Mouse (Mus musculus) lung, embryonic 15.5 days (tissue): ENCODE results near the gene Nav3. TPM values are rescaled to one million over a fixed set of nuclear protein-coding genes. Genes with fewer than 3 reads are reported as not detected.
A peak's percentile ranks its signal among the peaks of the same experiment; 100 is the strongest.

Source experiments
- ATAC-seq: fragments of 200-750 bp; cut with Nextera tagmentation; 2 replicates; pipeline ENCODE4 v1.8.0; 2017; ENCODE audit warnings: moderate number of reproducible peaks, borderline replicate concordance; ENCODE audit not compliant: low FRiP score, low TSS enrichment; ENCODE audit errors: extremely low read depth
- H3K27ac ChIP-seq: fragments of 300-500 bp; sonication (generic); 2 replicates; pipeline ENCODE4 v1.5.1; 2015; ENCODE audit warnings: moderate library complexity, mild to moderate bottlenecking, inconsistent platforms
- H3K27me3 ChIP-seq: fragments of 300-500 bp; sonication (generic); 2 replicates; pipeline ENCODE4 v1.6.1; 2015; ENCODE audit warnings: inconsistent platforms
- H3K36me3 ChIP-seq: fragments of 300-500 bp; sonication (generic); 2 replicates; pipeline ENCODE4 v1.6.1; 2015; ENCODE audit warnings: inconsistent platforms
- H3K4me1 ChIP-seq: fragments of 300-500 bp; sonication (generic); 2 replicates; pipeline ENCODE4 v1.6.1; 2015; ENCODE audit warnings: inconsistent platforms
- H3K4me2 ChIP-seq: fragments of 300-500 bp; sonication (generic); 2 replicates; pipeline ENCODE4 v1.6.1; 2015; ENCODE audit warnings: inconsistent platforms, mild to moderate bottlenecking, moderate library complexity
- H3K4me3 ChIP-seq: fragments of 300-500 bp; sonication (generic); 2 replicates; pipeline ENCODE4 v1.5.1; 2015; ENCODE audit warnings: mild to moderate bottlenecking, inconsistent platforms
- H3K9ac ChIP-seq: fragments of 300-500 bp; sonication (generic); 2 replicates; pipeline ENCODE4 v1.6.1; 2015; ENCODE audit warnings: inconsistent platforms
- H3K9me3 ChIP-seq: fragments of 300-500 bp; sonication (generic); 2 replicates; pipeline ENCODE4 v1.6.1; 2016; ENCODE audit warnings: inconsistent platforms
- WGBS: fragments of 180-500 bp; shearing (Covaris S2); methylation state at CpG from one replicate; pipeline ENCODE4 v1.1.7; 2015; 5-methylcytosine and 5-hydroxymethylcytosine counted together
- polyA plus RNA-seq: library from polyadenylated mRNA; unstranded; fragments of >200 nt; fragmentation: Nextera tagmentation; extraction: Ambion mirVana; gene quantifications from 2 replicates; pipeline ENCODE4 v1.2.1, GENCODE M21; 2015

The Nav3 gene
- polyA plus RNA-seq, 1 experiment from 2014 or later: 1.8 TPM

- no peak overlapping the region for H3K9ac ChIP-seq
- no peaks in the 10 kb centered on the region for H3K27me3 ChIP-seq
- no peak for ATAC-seq
- H3K4me1 ChIP-seq: no peaks in the 10 kb centered on the region
- no peaks in the 10 kb centered on the region for H3K36me3 ChIP-seq
- H3K4me2 ChIP-seq: no peak overlapping the region
- 75% methylated on average over 3 of the region's 3 CpGs for WGBS
- H3K4me3 ChIP-seq: no peak overlapping the region
- no peak overlapping the region for H3K27ac ChIP-seq
- H3K9me3 ChIP-seq: no peaks in the 10 kb centered on the region
Measured at GRCm38 (mm10) chr10:109926149-109926548, 529.9 kb downstream of the Nav3 start.

- no peak for ATAC-seq
- 63% methylated on average over 2 of the region's 2 CpGs for WGBS
- Histone ChIP-seq H3K9me3 (no peaks in the 10 kb centered on the region), H3K27ac (no peak overlapping the region), H3K4me1 (no peaks in the 10 kb centered on the region), H3K36me3 (no peaks in the 10 kb centered on the region), H3K9ac (no peak overlapping the region), H3K27me3 (no peaks in the 10 kb centered on the region), H3K4me2 (no peak overlapping the region), H3K4me3 (no peak overlapping the region)
Measured at GRCm38 (mm10) chr10:109924136-109924535, 531.9 kb downstream of the Nav3 start.

GRCm38 (mm10) chr10:109921368-109921767 is 534.6 kb downstream of the Nav3 start:
- Histone ChIP-seq H3K27ac (no peak overlapping the region), H3K9me3 (no peaks in the 10 kb centered on the region), H3K36me3 (no peaks in the 10 kb centered on the region), H3K4me3 (peak overlapping the region; percentile 29), H3K9ac (peak overlapping the region; percentile 4; the same call in 1 of the 2 replicates), H3K4me2 (peak overlapping the region; percentile 50), H3K27me3 (no peaks in the 10 kb centered on the region), H3K4me1 (no peaks in the 10 kb centered on the region)
- WGBS: 36% methylated on average over 11 of the region's 11 CpGs
- ATAC-seq: peak; percentile 46; the same call in 1 of the 2 replicates

- Histone ChIP-seq H3K4me3 (peak overlapping the region; percentile 29; the same call in 1 of the 2 replicates), H3K4me1 (no peaks in the 10 kb centered on the region)
- 13% methylated on average over 6 of the region's 6 CpGs for WGBS
Measured at GRCm38 (mm10) chr10:109920607-109921187, 535.3 kb downstream of the Nav3 start.

GRCm38 (mm10) chr10:109919515-109919914 is 536.5 kb downstream of the Nav3 start:
- Histone ChIP-seq H3K4me1 (no peaks in the 10 kb centered on the region), H3K9ac (no peak overlapping the region), H3K36me3 (no peaks in the 10 kb centered on the region), H3K27me3 (no peaks in the 10 kb centered on the region), H3K27ac (no peak overlapping the region), H3K9me3 (no peaks in the 10 kb centered on the region), H3K4me2 (no peak overlapping the region), H3K4me3 (no peak overlapping the region)
- 31% methylated on average over 1 of the region's 1 CpGs for WGBS
- ATAC-seq: no peak

More at GRCm38 (mm10) chr10:109920607-109921187, 535.3 kb downstream of the Nav3 start:
- Histone ChIP-seq H3K36me3 (no peaks in the 10 kb centered on the region), H3K27me3 (no peaks in the 10 kb centered on the region), H3K9ac (0 out of 2 replicates have a peak overlapping the region, but pooled peaks have one; percentile 4), H3K27ac (no peak overlapping the region), H3K9me3 (no peaks in the 10 kb centered on the region), H3K4me2 (peak overlapping the region; percentile 50)
- peak; percentile 86; the same call in 1 of the 2 replicates for ATAC-seq

- 55% methylated on average over 4 of the region's 4 CpGs for WGBS
- no peak overlapping the region for H3K27ac ChIP-seq
- ATAC-seq: no peak
- H3K4me1 ChIP-seq: no peaks in the 10 kb centered on the region; the same call in 1 of the 2 replicates
- no peak overlapping the region for H3K9ac ChIP-seq
- no peaks in the 10 kb centered on the region for H3K9me3 ChIP-seq
- no peak overlapping the region for H3K4me3 ChIP-seq
- H3K4me2 ChIP-seq: no peak overlapping the region
- no peaks in the 10 kb centered on the region for H3K36me3 ChIP-seq
- H3K27me3 ChIP-seq: no peaks in the 10 kb centered on the region
Measured at GRCm38 (mm10) chr10:109907206-109907605, 548.8 kb downstream of the Nav3 start.

- 28% methylated on average over 6 of the region's 6 CpGs for WGBS
- ATAC-seq: no peak
- no peak overlapping the region for H3K4me2 ChIP-seq
- H3K9me3 ChIP-seq: no peaks in the 10 kb centered on the region
- no peak overlapping the region for H3K27ac ChIP-seq
- no peaks in the 10 kb centered on the region; the same call in 1 of the 2 replicates for H3K4me1 ChIP-seq
- H3K36me3 ChIP-seq: no peaks in the 10 kb centered on the region
- H3K27me3 ChIP-seq: no peaks in the 10 kb centered on the region
- H3K9ac ChIP-seq: no peak overlapping the region
- no peak overlapping the region for H3K4me3 ChIP-seq
Measured at GRCm38 (mm10) chr10:109906413-109906785, 549.6 kb downstream of the Nav3 start.

- ATAC-seq: no peak
- H3K4me1 ChIP-seq: no peaks in the 10 kb centered on the region; the same call in 1 of the 2 replicates
- WGBS: 22% methylated on average over 9 of the region's 9 CpGs
Measured at GRCm38 (mm10) chr10:109905649-109906412, 550.2 kb downstream of the Nav3 start.

GRCm38 (mm10) chr10:109904841-109905240 is 551.2 kb downstream of the Nav3 start:
- no peak overlapping the region for H3K9ac ChIP-seq
- H3K36me3 ChIP-seq: no peaks in the 10 kb centered on the region
- H3K27me3 ChIP-seq: no peaks in the 10 kb centered on the region
- no peak overlapping the region for H3K4me2 ChIP-seq
- H3K9me3 ChIP-seq: no peaks in the 10 kb centered on the region
- H3K4me3 ChIP-seq: no peak overlapping the region
- no peak for ATAC-seq
- H3K4me1 ChIP-seq: no peaks in the 10 kb centered on the region; the same call in 1 of the 2 replicates
- H3K27ac ChIP-seq: no peak overlapping the region
- WGBS: 70% methylated on average over 1 of the region's 1 CpGs

More at GRCm38 (mm10) chr10:109905649-109906412, 550.2 kb downstream of the Nav3 start:
- Histone ChIP-seq H3K27me3 (no peaks in the 10 kb centered on the region), H3K9ac (no peak overlapping the region), H3K9me3 (no peaks in the 10 kb centered on the region), H3K36me3 (no peaks in the 10 kb centered on the region), H3K27ac (no peak overlapping the region), H3K4me3 (no peak overlapping the region), H3K4me2 (no peak overlapping the region)

GRCm38 (mm10) chr10:109903701-109904555 is 552.1 kb downstream of the Nav3 start:
- Histone ChIP-seq H3K27ac (no peak overlapping the region), H3K4me3 (no peak overlapping the region), H3K9ac (no peak overlapping the region), H3K4me2 (no peak overlapping the region), H3K27me3 (no peaks in the 10 kb centered on the region), H3K4me1 (no peaks in the 10 kb centered on the region; the same call in 1 of the 2 replicates), H3K36me3 (no peaks in the 10 kb centered on the region), H3K9me3 (no peaks in the 10 kb centered on the region)
- WGBS: 63% methylated on average over 17 of the region's 17 CpGs
- no peak for ATAC-seq

GRCm38 (mm10) chr10:109903241-109903640 is 552.8 kb downstream of the Nav3 start:
- H3K9ac ChIP-seq: no peak overlapping the region
- H3K36me3 ChIP-seq: no peaks in the 10 kb centered on the region
- WGBS: 83% methylated on average over 4 of the region's 4 CpGs
- no peak overlapping the region for H3K4me2 ChIP-seq
- no peak overlapping the region for H3K4me3 ChIP-seq
- H3K4me1 ChIP-seq: no peaks in the 10 kb centered on the region; the same call in 1 of the 2 replicates
- no peaks in the 10 kb centered on the region for H3K27me3 ChIP-seq
- ATAC-seq: no peak
- no peaks in the 10 kb centered on the region for H3K9me3 ChIP-seq
- H3K27ac ChIP-seq: no peak overlapping the region
